Mouse (Mus musculus) ES-Bruce4 (cell line): ENCODE measurements around the gene Gm45713.

Source experiments
- CTCF ChIP-seq: IDR thresholded peaks from one replicate; pipeline ENCODE4 v1.8.1; 2011; ENCODE audit warnings: low read depth, low read length
- POLR2A ChIP-seq: IDR thresholded peaks from one replicate; pipeline ENCODE4 v1.8.1; 2011; ENCODE audit warnings: low read length; ENCODE audit not compliant: insufficient read depth

DNA sequence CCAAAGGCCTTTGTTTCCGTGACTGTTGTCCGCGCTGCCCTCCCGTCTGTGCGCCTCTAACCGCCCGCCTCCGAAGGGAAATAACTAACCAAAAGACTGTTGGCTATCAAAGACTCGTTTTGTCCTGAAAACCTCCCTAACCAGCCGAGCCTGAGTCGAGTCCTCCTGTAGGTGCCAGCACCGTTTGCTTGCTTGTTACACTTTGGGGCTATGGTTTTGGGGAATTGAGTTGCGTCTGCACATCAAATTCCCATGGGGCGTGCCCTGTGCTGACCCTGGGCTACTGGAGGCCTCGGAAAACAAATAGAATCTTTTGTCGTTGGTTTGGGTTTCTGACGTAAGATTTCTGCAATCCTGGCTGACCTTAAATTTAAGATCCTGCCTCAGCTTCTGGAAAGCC, 6.7 kb downstream of the Gm45713 start:
- TF ChIP-seq CTCF (no peak), POLR2A (no peak)
